Mouse (Mus musculus): ENCODE results near the gene Gtpbp6.

DNA sequence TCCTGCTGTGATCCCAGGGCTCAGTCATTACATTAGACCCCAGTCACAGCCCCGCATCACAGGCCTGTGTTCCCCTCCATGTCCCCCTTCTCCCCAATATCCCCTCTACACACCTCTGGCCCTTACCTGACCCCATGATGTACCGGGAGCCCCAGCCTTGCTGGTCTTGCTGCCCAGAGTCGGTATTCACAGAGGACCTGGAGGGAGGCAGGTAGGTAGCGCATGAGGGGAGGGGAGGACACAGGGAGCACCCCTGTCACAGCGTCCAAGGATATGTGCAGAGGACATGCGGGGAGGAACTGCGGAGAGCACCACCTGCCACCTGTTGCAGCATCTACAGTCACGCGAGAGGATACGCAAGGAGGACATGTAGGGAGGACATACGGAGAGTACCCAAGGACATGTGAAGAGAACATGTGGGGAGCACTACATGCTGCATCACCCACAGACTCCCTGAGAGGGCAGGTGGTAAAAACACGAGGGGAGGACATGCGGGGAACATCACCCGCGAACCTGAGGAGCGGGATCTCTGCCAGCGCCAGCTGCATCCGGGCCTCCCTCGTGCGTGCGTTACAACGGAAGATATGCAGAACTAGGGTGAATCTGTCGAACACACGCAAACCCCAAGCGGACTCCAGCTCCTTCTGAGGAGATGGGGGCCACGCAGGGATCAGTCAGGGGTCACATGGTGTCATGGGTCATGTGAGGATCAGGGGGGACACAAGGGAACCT, 1.7 kb downstream of the Gtpbp6 start:
- TF ChIP-seq MYOG (IDR thresholded peaks at IDR 0.05; ENCODE audit: control insufficient read depth in 1 of 3, insufficient read depth in 1 of 3, insufficient read length in 2 of 3, low read depth in 2 of 3), result no peak
- no peak for TF ChIP-seq E2F4 (IDR thresholded peaks at IDR 0.05; ENCODE audit: insufficient read depth)
- no peak for TF ChIP-seq POLR2A (IDR thresholded peaks at IDR 0.05; ENCODE audit: insufficient read length, low read depth)
- no peak for TF ChIP-seq TCF12 (IDR thresholded peaks at IDR 0.05; ENCODE audit: insufficient read depth, poor library complexity, severe bottlenecking)
- TF ChIP-seq USF1 (IDR thresholded peaks at IDR 0.05; ENCODE audit: low read depth), result no peak

Data from myocyte (in vitro differentiated cells).